Mouse (Mus musculus): ENCODE data around the gene Card9. TPM values are rescaled to one million over a fixed set of nuclear protein-coding genes. Genes with fewer than 3 reads are reported as not detected.

The Card9 gene
- polyA plus RNA-seq, 1 experiment from 2014 or later, result 0.50 TPM

- Histone ChIP-seq H3K27ac (no peak overlapping the region), H3K4me3 (replicated peaks) (no peak overlapping the region), H3K4me2 (no peak overlapping the region), H3K36me3 (peaks cover 56% of the 10 kb centered on the region), H3K9me3 (no peaks in the 10 kb centered on the region), H3K27me3 (no peaks in the 10 kb centered on the region), H3K4me1 (replicated peaks) (no peaks in the 10 kb centered on the region), H3K9ac (replicated peaks) (no peak overlapping the region)
- WGBS, result 82% methylated on average over 5 of the region's 5 CpGs
- ATAC-seq (ENCODE audit: insufficient number of reproducible peaks, insufficient read depth, low FRiP score, low TSS enrichment, low read depth), result no peak
Observed at GRCm38 (mm10) chr2:26362991-26363390, 2.3 kb upstream of the Card9 start.

GRCm38 (mm10) chr2:26359983-26360382 is 735 bp downstream of the Card9 start:
- H3K27ac ChIP-seq, result no peak overlapping the region
- H3K9ac ChIP-seq (replicated peaks), result no peak overlapping the region
- 85% methylated on average over 6 of the region's 6 CpGs for WGBS
- no peaks in the 10 kb centered on the region for H3K4me1 ChIP-seq (replicated peaks)
- H3K4me3 ChIP-seq (replicated peaks), result no peak overlapping the region
- H3K36me3 ChIP-seq, result peaks cover 26% of the 10 kb centered on the region
- H3K27me3 ChIP-seq, result no peaks in the 10 kb centered on the region
- H3K4me2 ChIP-seq, result no peak overlapping the region
- no peaks in the 10 kb centered on the region for H3K9me3 ChIP-seq
- no peak for ATAC-seq (ENCODE audit: insufficient number of reproducible peaks, insufficient read depth, low FRiP score, low TSS enrichment, low read depth)

- H3K4me1 ChIP-seq (replicated peaks), result no peaks in the 10 kb centered on the region
- no peak for ATAC-seq (ENCODE audit: insufficient number of reproducible peaks, insufficient read depth, low FRiP score, low TSS enrichment, low read depth)
- H3K4me2 ChIP-seq, result no peak overlapping the region
- WGBS, result 90% methylated on average over 13 of the region's 13 CpGs
- H3K4me3 ChIP-seq (replicated peaks), result no peak overlapping the region
- H3K9me3 ChIP-seq, result no peaks in the 10 kb centered on the region
- no peaks in the 10 kb centered on the region for H3K27me3 ChIP-seq
- H3K9ac ChIP-seq (replicated peaks), result no peak overlapping the region
- H3K36me3 ChIP-seq, result peaks cover 14% of the 10 kb centered on the region; the same call in 1 of the 2 replicates
- no peak overlapping the region for H3K27ac ChIP-seq
Observed at GRCm38 (mm10) chr2:26358667-26359320, 1.9 kb downstream of the Card9 start.

- Histone ChIP-seq H3K36me3 (0 out of 2 replicates have a peak, but pooled peaks cover 2% of the 10 kb centered on the region), H3K9me3 (no peaks in the 10 kb centered on the region), H3K4me1 (replicated peaks) (peaks cover 6% of the 10 kb centered on the region), H3K27ac (no peak overlapping the region), H3K27me3 (no peaks in the 10 kb centered on the region), H3K4me2 (no peak overlapping the region), H3K4me3 (replicated peaks) (no peak overlapping the region), H3K9ac (replicated peaks) (0 out of 2 replicates have a peak overlapping the region, but pooled peaks have one; percentile 12)
- no peak for ATAC-seq (ENCODE audit: insufficient number of reproducible peaks, insufficient read depth, low FRiP score, low TSS enrichment, low read depth)
- WGBS, result 58% methylated on average over 15 of the region's 15 CpGs
Observed at GRCm38 (mm10) chr2:26357484-26357883, 3.2 kb downstream of the Card9 start.

GRCm38 (mm10) chr2:26356678-26357077 is 4.0 kb downstream of the Card9 start:
- H3K4me2 ChIP-seq, result no peak overlapping the region
- H3K9ac ChIP-seq (replicated peaks), result no peak overlapping the region
- H3K4me1 ChIP-seq (replicated peaks), result peaks cover 8% of the 10 kb centered on the region
- ATAC-seq (ENCODE audit: insufficient number of reproducible peaks, insufficient read depth, low FRiP score, low TSS enrichment, low read depth), result no peak
- H3K4me3 ChIP-seq (replicated peaks), result no peak overlapping the region
- H3K9me3 ChIP-seq, result no peaks in the 10 kb centered on the region
- no peaks in the 10 kb centered on the region for H3K36me3 ChIP-seq
- H3K27me3 ChIP-seq, result no peaks in the 10 kb centered on the region
- 80% methylated on average over 7 of the region's 7 CpGs for WGBS
- H3K27ac ChIP-seq, result no peak overlapping the region

GRCm38 (mm10) chr2:26356231-26356630 is 4.5 kb downstream of the Card9 start:
- Histone ChIP-seq H3K27ac (no peak overlapping the region), H3K9ac (replicated peaks) (no peak overlapping the region), H3K4me3 (replicated peaks) (no peak overlapping the region), H3K9me3 (no peaks in the 10 kb centered on the region), H3K36me3 (no peaks in the 10 kb centered on the region), H3K4me2 (no peak overlapping the region), H3K4me1 (replicated peaks) (peaks cover 8% of the 10 kb centered on the region), H3K27me3 (no peaks in the 10 kb centered on the region)
- no peak for ATAC-seq (ENCODE audit: insufficient number of reproducible peaks, insufficient read depth, low FRiP score, low TSS enrichment, low read depth)
- 81% methylated on average over 4 of the region's 4 CpGs for WGBS

- Histone ChIP-seq H3K4me2 (no peak overlapping the region), H3K4me1 (replicated peaks) (peaks cover 18% of the 10 kb centered on the region), H3K27ac (no peak overlapping the region), H3K9ac (replicated peaks) (no peak overlapping the region), H3K4me3 (replicated peaks) (no peak overlapping the region), H3K36me3 (peaks cover 11% of the 10 kb centered on the region), H3K9me3 (no peaks in the 10 kb centered on the region), H3K27me3 (no peaks in the 10 kb centered on the region)
- no peak for ATAC-seq (ENCODE audit: insufficient number of reproducible peaks, insufficient read depth, low FRiP score, low TSS enrichment, low read depth)
- 88% methylated on average over 4 of the region's 4 CpGs for WGBS
Observed at GRCm38 (mm10) chr2:26354401-26354800, 6.3 kb downstream of the Card9 start.

- no peak overlapping the region for H3K27ac ChIP-seq
- 89% methylated on average over 11 of the region's 11 CpGs for WGBS
- peaks cover 18% of the 10 kb centered on the region for H3K4me1 ChIP-seq (replicated peaks)
- peak overlapping the region; percentile 81 for H3K4me3 ChIP-seq (replicated peaks)
- no peaks in the 10 kb centered on the region for H3K27me3 ChIP-seq
- peak overlapping the region; percentile 95 for H3K4me2 ChIP-seq
- no peaks in the 10 kb centered on the region for H3K9me3 ChIP-seq
- no peak for ATAC-seq (ENCODE audit: insufficient number of reproducible peaks, insufficient read depth, low FRiP score, low TSS enrichment, low read depth)
- H3K36me3 ChIP-seq, result peaks cover 22% of the 10 kb centered on the region
- peak overlapping the region; percentile 78 for H3K9ac ChIP-seq (replicated peaks)
Observed at GRCm38 (mm10) chr2:26353066-26353980, 7.4 kb downstream of the Card9 start.

- H3K9me3 ChIP-seq, result no peaks in the 10 kb centered on the region
- 0 out of 2 replicates have a peak overlapping the region, but pooled peaks have one; percentile 64 for H3K27ac ChIP-seq
- peak overlapping the region; percentile 81 for H3K4me3 ChIP-seq (replicated peaks)
- H3K4me1 ChIP-seq (replicated peaks), result peaks cover 18% of the 10 kb centered on the region
- ATAC-seq (ENCODE audit: insufficient number of reproducible peaks, insufficient read depth, low FRiP score, low TSS enrichment, low read depth), result peak; percentile 18; the same call in 1 of the 2 replicates
- H3K9ac ChIP-seq (replicated peaks), result peak overlapping the region; percentile 78
- peaks cover 31% of the 10 kb centered on the region for H3K36me3 ChIP-seq
- no peaks in the 10 kb centered on the region for H3K27me3 ChIP-seq
- H3K4me2 ChIP-seq, result peak overlapping the region; percentile 95
- 3% methylated on average over 36 of the region's 36 CpGs for WGBS
Observed at GRCm38 (mm10) chr2:26352291-26352910, 8.3 kb downstream of the Card9 start.

- peak; percentile 62 for ATAC-seq (ENCODE audit: insufficient number of reproducible peaks, insufficient read depth, low FRiP score, low TSS enrichment, low read depth)
- Histone ChIP-seq H3K4me3 (replicated peaks) (peak within 1 kb of the TSS; percentile 81), H3K4me1 (replicated peaks) (peaks cover 18% of the 10 kb centered on the region), H3K27ac (peak within 1 kb of the TSS; percentile 87), H3K4me2 (peak within 1 kb of the TSS; percentile 95), H3K27me3 (no peaks in the 10 kb centered on the region), H3K9ac (replicated peaks) (peak within 1 kb of the TSS; percentile 92), H3K9me3 (no peaks in the 10 kb centered on the region), H3K36me3 (peaks cover 39% of the 10 kb centered on the region)
- 3% methylated on average over 62 of the region's 62 CpGs for WGBS
Observed at GRCm38 (mm10) chr2:26351358-26352290, 9.1 kb downstream of the Card9 start, which contains the start of gene Dnlz. Gene Dnlz (minus strand): TSS chr2:26352110.
